Mouse (Mus musculus) cerebellum, postnatal 36 days (tissue): ENCODE results near the gene Acox1.

Experiments
- DNase-seq, 2 experiments: peaks; one replicate each; pipeline ENCODE4 v3.0.0; 2021 to 2022; ENCODE audit warnings: mixed read lengths in 2 of 2

Acox1 gene

GRCm38 (mm10) chr11:116210696-116211095, 11.9 kb upstream of the Acox1 start:
- no peak for DNase-seq

GRCm38 (mm10) chr11:116209257-116209656, 10.4 kb upstream of the Acox1 start:
- no peak for DNase-seq

- no peak for DNase-seq
These were observed 9.8 kb upstream of the Acox1 start for GRCm38 (mm10) chr11:116208660-116209059.

GRCm38 (mm10) chr11:116206678-116207077, 7.8 kb upstream of the Acox1 start:
- no peak for DNase-seq

GRCm38 (mm10) chr11:116203150-116203549, 4.3 kb upstream of the Acox1 start:
- no peak for DNase-seq

GRCm38 (mm10) chr11:116201151-116201550, 2.3 kb upstream of the Acox1 start:
- no peak for DNase-seq

GRCm38 (mm10) chr11:116198132-116198531, 713 bp downstream of the Acox1 start:
- no peak for DNase-seq

- DNase-seq = no peak
These were observed 1.3 kb downstream of the Acox1 start for GRCm38 (mm10) chr11:116197584-116197906.

GRCm38 (mm10) chr11:116196866-116197583, 1.8 kb downstream of the Acox1 start:
- no peak for DNase-seq

GRCm38 (mm10) chr11:116196336-116196735, 2.5 kb downstream of the Acox1 start:
- no peak for DNase-seq

GRCm38 (mm10) chr11:116195252-116195651, 3.6 kb downstream of the Acox1 start:
- no peak for DNase-seq

- DNase-seq = no peak
These were observed 4.2 kb downstream of the Acox1 start for GRCm38 (mm10) chr11:116194619-116195018.

GRCm38 (mm10) chr11:116187226-116187930, 11.5 kb downstream of the Acox1 start:
- no peak for DNase-seq

- DNase-seq = no peak
These were observed 12.5 kb downstream of the Acox1 start for GRCm38 (mm10) chr11:116186360-116186759.

- DNase-seq = peak in 1 of 2 experiments; percentile 18
These were observed 13.0 kb downstream of the Acox1 start for GRCm38 (mm10) chr11:116185836-116186235.

GRCm38 (mm10) chr11:116178411-116179121, 20.3 kb downstream of the Acox1 start:
- no peak for DNase-seq

GRCm38 (mm10) chr11:116176010-116176409, 22.8 kb downstream of the Acox1 start:
- DNase-seq = no peak

GRCm38 (mm10) chr11:116174775-116175448, 23.9 kb downstream of the Acox1 start:
- DNase-seq = no peak

- no peak for DNase-seq
These were observed 26.9 kb downstream of the Acox1 start for GRCm38 (mm10) chr11:116171959-116172358.

GRCm38 (mm10) chr11:116170003-116170800, 28.6 kb downstream of the Acox1 start:
- no peak for DNase-seq

- DNase-seq = no peak
These were observed 29.6 kb downstream of the Acox1 start for GRCm38 (mm10) chr11:116169214-116169613.

GRCm38 (mm10) chr11:116167884-116168439, 30.9 kb downstream of the Acox1 start, which contains the start of gene Fbf1:
Gene Fbf1 (minus strand): TSS chr11:116168166.
- peak; percentile 96 to 97 for DNase-seq
